Mouse (Mus musculus) heart, postnatal 0 days (tissue): Measurements from ENCODE around the gene Magoh.

Experiments used
- CTCF ChIP-seq: IDR thresholded peaks from 2 replicates; pipeline ENCODE4 v1.5.1; 2016; ENCODE audit warnings: antibody characterized with exemption, control low read depth, low read depth
- EP300 ChIP-seq: IDR thresholded peaks from 2 replicates; pipeline ENCODE4 v1.6.1; 2016; ENCODE audit warnings: antibody characterized with exemption, low read depth

DNA sequence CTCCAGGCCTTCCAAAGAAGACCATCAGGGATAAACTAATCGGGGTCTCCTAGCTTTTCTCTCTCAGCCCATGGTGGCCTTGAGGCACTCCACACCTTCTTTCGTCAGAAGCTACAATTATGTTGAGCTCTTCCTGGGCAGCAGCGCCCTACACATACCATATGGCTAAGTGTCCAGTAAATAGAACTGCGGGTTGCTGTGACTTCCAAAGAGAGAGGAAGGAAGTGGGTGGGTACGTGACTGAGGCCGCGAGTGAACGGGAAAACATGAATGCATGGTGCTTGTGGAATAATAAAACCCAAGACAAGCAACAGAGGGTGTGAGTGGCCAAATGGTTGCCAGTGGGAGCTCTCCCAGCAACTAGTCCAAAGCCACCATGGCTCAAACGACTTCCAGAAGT, 29.9 kb upstream of the Magoh start:
- TF ChIP-seq CTCF (no peak), EP300 (no peak)
